Mouse (Mus musculus): ENCODE results near the gene Myo5a.

GRCm38 (mm10) chr9:75238179-75238578 is 167.4 kb downstream of the Myo5a start:
- TF ChIP-seq CTCF (IDR thresholded peaks at IDR 0.05; ENCODE audit: low read depth) (no peak), EP300 (IDR thresholded peaks at IDR 0.05; ENCODE audit: low read depth) (no peak)
